Mouse (Mus musculus) layer of hippocampus, postnatal 10 days (tissue): ENCODE measurements around the gene Foxc2. TPM values are rescaled to one million over a fixed set of nuclear protein-coding genes. Genes with fewer than 3 reads are reported as not detected.

Experiments used
- DNase-seq, 2 experiments: peaks; one replicate each; pipeline ENCODE4 v3.0.0; 2021; ENCODE audit warnings: low spot score in 2 of 2
- total RNA-seq, 2 experiments: library from RNA; stranded (reverse); gene quantifications; 2 replicates each; pipeline ENCODE4 v1.2.3; 2021

Foxc2 gene
- total RNA-seq, 2 experiments from 2014 or later: 1.5 to 2.5 TPM

GRCm38 (mm10) chr8:121086004-121086900, 29.7 kb upstream of the Foxc2 start:
- DNase-seq: no peak

GRCm38 (mm10) chr8:121088281-121088680, 27.7 kb upstream of the Foxc2 start:
- DNase-seq: no peak

GRCm38 (mm10) chr8:121088871-121089630, 26.9 kb upstream of the Foxc2 start:
- DNase-seq: no peak

GRCm38 (mm10) chr8:121089631-121090380, 26.2 kb upstream of the Foxc2 start:
- no peak for DNase-seq

- DNase-seq: no peak
Observed at GRCm38 (mm10) chr8:121090716-121091115, 25.3 kb upstream of the Foxc2 start.

- no peak for DNase-seq
Observed at GRCm38 (mm10) chr8:121092141-121092540, 23.8 kb upstream of the Foxc2 start.

GRCm38 (mm10) chr8:121092627-121093026, 23.3 kb upstream of the Foxc2 start:
- DNase-seq: peak; percentile 90 to 93

- DNase-seq: no peak
Observed at GRCm38 (mm10) chr8:121093496-121093895, 22.5 kb upstream of the Foxc2 start.

- peak; percentile 90 to 92 for DNase-seq
Observed at GRCm38 (mm10) chr8:121104049-121104818, 11.7 kb upstream of the Foxc2 start.

GRCm38 (mm10) chr8:121107668-121108656, 8.0 kb upstream of the Foxc2 start, which contains the start of gene Mthfsd:
Mthfsd (minus strand) TSS chr8:121108392.
- DNase-seq: peak; percentile 99

- DNase-seq: no peak
Observed at GRCm38 (mm10) chr8:121108657-121109056, 7.3 kb upstream of the Foxc2 start.

- no peak for DNase-seq
Observed at GRCm38 (mm10) chr8:121111145-121111907, 4.6 kb upstream of the Foxc2 start.

GRCm38 (mm10) chr8:121113261-121113660, 2.7 kb upstream of the Foxc2 start:
- DNase-seq: peak; percentile 99

- DNase-seq: no peak
Observed at GRCm38 (mm10) chr8:121115136-121115535, 835 bp upstream of the Foxc2 start.

GRCm38 (mm10) chr8:121116591-121117185, 717 bp downstream of the Foxc2 start:
- DNase-seq: no peak

- DNase-seq: no peak
Observed at GRCm38 (mm10) chr8:121117186-121117651, 1.2 kb downstream of the Foxc2 start.

- DNase-seq: no peak
Observed at GRCm38 (mm10) chr8:121117906-121118305, 1.9 kb downstream of the Foxc2 start.
